ENCODE assay signal across 8 mouse cellular contexts in the genomic region with DNA sequence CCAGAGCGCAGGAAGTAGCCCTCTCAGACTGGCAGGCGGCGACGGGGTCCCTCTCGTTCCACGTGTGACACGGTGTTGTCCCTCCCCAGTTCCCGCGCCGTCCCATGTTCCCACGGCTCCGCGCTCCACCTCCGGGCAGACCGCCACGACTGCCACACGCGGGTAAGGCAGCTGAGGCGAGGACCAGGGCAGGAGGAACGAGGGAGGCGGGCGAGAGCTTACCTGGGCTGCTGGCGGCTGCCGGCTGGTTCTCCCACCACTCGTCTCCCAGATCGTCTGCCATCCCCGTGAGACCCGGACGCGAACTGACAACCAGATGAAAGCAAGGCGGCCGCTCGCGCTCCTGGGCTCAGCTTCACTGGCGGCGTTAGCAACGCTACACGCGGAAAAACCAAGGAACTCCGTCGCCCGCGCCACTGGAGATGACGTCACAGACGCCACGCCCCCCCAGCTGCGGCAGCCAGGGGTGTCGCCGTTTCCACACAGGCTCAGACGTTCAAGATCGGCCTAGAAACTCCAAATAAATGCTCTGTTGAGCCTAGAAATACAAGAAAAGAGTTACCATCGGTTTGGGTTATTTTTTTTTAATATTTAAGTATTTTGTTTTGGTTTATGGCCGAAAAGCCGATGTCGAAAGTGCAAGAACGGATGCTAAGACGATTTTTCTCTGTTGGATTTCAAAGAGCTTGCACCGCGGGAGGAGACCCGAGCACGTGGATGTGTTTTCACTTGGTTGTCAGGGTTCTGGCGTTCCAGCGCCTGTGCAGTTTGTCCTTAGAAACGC. TPM values are rescaled to one million over a fixed set of nuclear protein-coding genes. Genes with fewer than 3 reads are reported as not detected.
DNase-seq lines count a peak whose midpoint lies in the region; ATAC-seq and TF ChIP-seq lines count a peak whose summit lies in the region.

Cmss1 (minus strand) TSS at position 421 of the 784 bp plus-strand sequence.

- intact Hi-C loops in left cerebral cortex, adult 2 months (cut with DNase I), result loop anchor here (10.0 kb wide), 1 partner anchor 832 kb away; no protein-coding TSS in a partner anchor

- H3K9ac ChIP-seq in hindbrain, postnatal 0 days (replicated peaks; ENCODE audit: low read length), result peak within 1 kb of the TSS; percentile 51

- peak within 1 kb of the TSS; percentile 65 for H3K4me3 ChIP-seq in hindbrain, postnatal 0 days (ENCODE audit: low read length)
- H3K4me3 ChIP-seq in left cerebral cortex, adult 2 months, result peak within 1 kb of the TSS; percentile 78

- H3K4me1 ChIP-seq in hindbrain, postnatal 0 days (ENCODE audit: insufficient read depth, low read length), result 0 out of 2 replicates have a peak, but pooled peaks cover 3% of the 10 kb centered on the region

- H3K36me3 ChIP-seq in hindbrain, postnatal 0 days (ENCODE audit: insufficient read depth, low read length), result no peaks in the 10 kb centered on the region

- H3K27ac ChIP-seq in hindbrain, postnatal 0 days, result peak within 1 kb of the TSS; percentile 83
- H3K27ac ChIP-seq in left cerebral cortex, adult 2 months, result peak within 1 kb of the TSS; percentile 96

- H3K9me3 ChIP-seq in hindbrain, postnatal 0 days (ENCODE audit: low read length), result no peaks in the 10 kb centered on the region

- peak; percentile 86 for DNase-seq in WW6 (ENCODE audit: low read depth, low spot score)
- peak; percentile 78 to 82 for DNase-seq in cerebellum, postnatal 4 days (ENCODE audit: low spot score in 2 of 2)
- peak; percentile 73 for DNase-seq in gastrocnemius, adult 18-20 months (ENCODE audit: low spot score)
- peak; percentile 94 for DNase-seq in hindbrain, postnatal 0 days (ENCODE audit: low spot score)
- peak; percentile 81 to 85 for DNase-seq in left cerebral cortex, adult 2 months (ENCODE audit: extremely low spot score in 1 of 2, low spot score in 2 of 2)
- peak; percentile 82 to 83 for DNase-seq in right cerebral cortex, adult 2 months (ENCODE audit: low spot score in 2 of 2)
- DNase-seq in urinary bladder, postnatal 14 days (ENCODE audit: low spot score), result peak; percentile 86

- WGBS in hindbrain, postnatal 0 days, result under 1% methylated on average over 64 of the region's 64 CpGs

- peak within 1 kb of the TSS; percentile 75 for H3K4me2 ChIP-seq in hindbrain, postnatal 0 days (ENCODE audit: low read depth, low read length)

- ATAC-seq in hindbrain, postnatal 0 days, result peak; percentile 96
- peak; percentile 97 for ATAC-seq in megakaryocyte, adult 5-6 weeks (ENCODE audit: poor library complexity, severe bottlenecking)

- TF ChIP-seq CTCF in hindbrain, postnatal 0 days (IDR thresholded peaks at IDR 0.05; ENCODE audit: low read depth), result no peak
- TF ChIP-seq CTCF in left cerebral cortex, adult 2 months (IDR thresholded peaks at IDR 0.05), result no peak

- H3K27me3 ChIP-seq in hindbrain, postnatal 0 days (ENCODE audit: insufficient read depth, low read length), result no peaks in the 10 kb centered on the region

RNA-seq across cellular contexts. Expression of gene Cmss1, which starts in this region (rescaled TPM):
- 10 to 100 TPM; 34.1 to 36.0 TPM for total RNA-seq in gastrocnemius, adult 18-20 months (2021)
- 8.6 and 17.7 TPM in 2 replicates for total RNA-seq in hindbrain, postnatal 0 days (2014; rRNA removed)
- 42.5 and 43.4 TPM in 2 replicates for polyA plus RNA-seq in hindbrain, postnatal 0 days (2015; fragmentation: Nextera tagmentation; extraction: Ambion mirVana)
- 10 to 100 TPM; 20.1 to 22.0 TPM for total RNA-seq in left cerebral cortex, adult 2 months (2021)
- 4.6 and 6.2 TPM in 2 replicates for total RNA-seq in megakaryocyte, adult 5-6 weeks (2015)
- total RNA-seq in megakaryocyte, adult 5-6 weeks (2017), result 18.0 and 20.1 TPM in 2 replicates

Comparison
In these comparisons a context has a peak if more than half of its experiments do, and no peak if none do; other contexts are left out.
1. Peak in every context shown above with its lines: DNase-seq, ATAC-seq, H3K4me3 ChIP-seq and H3K27ac ChIP-seq.